Mouse (Mus musculus) cortical plate, adult 2 months (tissue): ENCODE results near the gene Tbc1d7. TPM values are rescaled to one million over a fixed set of nuclear protein-coding genes. Genes with fewer than 3 reads are reported as not detected.

Experiments used
- H3K27ac ChIP-seq: fragments of 200-500 bp; 2 replicates; pipeline ENCODE4 v1.5.1; 2012; ENCODE audit warnings: low read length, control low read depth, inconsistent platforms; ENCODE audit not compliant: insufficient read depth
- H3K4me1 ChIP-seq: fragments of 200-500 bp; 2 replicates; pipeline ENCODE4 v1.6.1; 2011; ENCODE audit warnings: low read length; ENCODE audit not compliant: control insufficient read depth, insufficient read depth
- H3K4me3 ChIP-seq: fragments of 200-500 bp; 2 replicates; pipeline ENCODE4 v1.5.1; 2011; ENCODE audit warnings: mild to moderate bottlenecking, low read length, control low read depth; ENCODE audit not compliant: insufficient read depth
- CTCF ChIP-seq: fragments of 200-500 bp; IDR thresholded peaks from 2 replicates; pipeline ENCODE4 v1.5.1; 2011; ENCODE audit warnings: mild to moderate bottlenecking, control low read depth, low read length; ENCODE audit not compliant: insufficient read depth; ENCODE audit errors: extremely low read depth
- POLR2A ChIP-seq: fragments of 200-500 bp; IDR thresholded peaks from 2 replicates; pipeline ENCODE4 v1.6.1; 2011; ENCODE audit warnings: mild to moderate bottlenecking, low read length, control low read depth; ENCODE audit not compliant: insufficient read depth; ENCODE audit errors: extremely low read depth
- polyA plus RNA-seq: library from polyadenylated mRNA; depleted of rRNA; stranded (reverse); fragments of >200 nt; gene quantifications from 2 replicates; pipeline ENCODE4 v1.2.3, GENCODE M21; 2012; rRNA removed

Tbc1d7 gene
- polyA plus RNA-seq, 1 experiment, result 31.1 TPM

GRCm38 (mm10) chr13:43122306-43123070 lies 48.8 kb downstream of the Tbc1d7 start:
- no peak overlapping the region for H3K4me3 ChIP-seq
- no peak overlapping the region for H3K27ac ChIP-seq
- peaks cover 4% of the 10 kb centered on the region for H3K4me1 ChIP-seq
- TF ChIP-seq POLR2A, result no peak
- no peak for TF ChIP-seq CTCF

- H3K4me3 ChIP-seq, result no peak overlapping the region
- peaks cover 8% of the 10 kb centered on the region for H3K4me1 ChIP-seq
- no peak overlapping the region for H3K27ac ChIP-seq
- TF ChIP-seq CTCF (no peak), POLR2A (no peak)
Measured at GRCm38 (mm10) chr13:43113141-43113540, 58.2 kb downstream of the Tbc1d7 start.

GRCm38 (mm10) chr13:43112707-43113106 lies 58.6 kb downstream of the Tbc1d7 start:
- peaks cover 8% of the 10 kb centered on the region for H3K4me1 ChIP-seq
- no peak for TF ChIP-seq CTCF
- no peak for TF ChIP-seq POLR2A
- H3K27ac ChIP-seq, result no peak overlapping the region
- H3K4me3 ChIP-seq, result no peak overlapping the region

- Histone ChIP-seq H3K4me1 (peaks cover 8% of the 10 kb centered on the region), H3K27ac (no peak overlapping the region)
Measured at GRCm38 (mm10) chr13:43112280-43112679, 59.0 kb downstream of the Tbc1d7 start.

GRCm38 (mm10) chr13:43104496-43104895 lies 66.8 kb downstream of the Tbc1d7 start:
- H3K4me1 ChIP-seq, result no peaks in the 10 kb centered on the region
- H3K27ac ChIP-seq, result no peak overlapping the region
- H3K4me3 ChIP-seq, result no peak overlapping the region
- TF ChIP-seq CTCF (0 out of 2 replicates have a peak, but pooled peaks have one; percentile 16), POLR2A (no peak)

More at GRCm38 (mm10) chr13:43112280-43112679, 59.0 kb downstream of the Tbc1d7 start:
- TF ChIP-seq CTCF, result no peak
- 0 out of 2 replicates have a peak, but pooled peaks have one; percentile 23 for TF ChIP-seq POLR2A
- H3K4me3 ChIP-seq, result no peak overlapping the region

- Histone ChIP-seq H3K27ac (no peak overlapping the region), H3K4me3 (no peak overlapping the region), H3K4me1 (no peaks in the 10 kb centered on the region)
- TF ChIP-seq CTCF, result no peak
- no peak for TF ChIP-seq POLR2A
Measured at GRCm38 (mm10) chr13:43102943-43103342, 68.4 kb downstream of the Tbc1d7 start.

Other genes starting within 250 kb of the Tbc1d7 start
- gene Gfod1, start 132.7 kb upstream of the Tbc1d7 start, polyA plus RNA-seq, result 39.7 and 42.1 TPM in 2 replicates
- gene Sirt5, start 194.0 kb upstream of the Tbc1d7 start, polyA plus RNA-seq, result 19.0 and 20.1 TPM in 2 replicates
- gene Nol7, start 226.9 kb upstream of the Tbc1d7 start, polyA plus RNA-seq, result 68.6 and 70.8 TPM in 2 replicates